ENCODE assay signal across 8 mouse cellular contexts in the genomic region with DNA sequence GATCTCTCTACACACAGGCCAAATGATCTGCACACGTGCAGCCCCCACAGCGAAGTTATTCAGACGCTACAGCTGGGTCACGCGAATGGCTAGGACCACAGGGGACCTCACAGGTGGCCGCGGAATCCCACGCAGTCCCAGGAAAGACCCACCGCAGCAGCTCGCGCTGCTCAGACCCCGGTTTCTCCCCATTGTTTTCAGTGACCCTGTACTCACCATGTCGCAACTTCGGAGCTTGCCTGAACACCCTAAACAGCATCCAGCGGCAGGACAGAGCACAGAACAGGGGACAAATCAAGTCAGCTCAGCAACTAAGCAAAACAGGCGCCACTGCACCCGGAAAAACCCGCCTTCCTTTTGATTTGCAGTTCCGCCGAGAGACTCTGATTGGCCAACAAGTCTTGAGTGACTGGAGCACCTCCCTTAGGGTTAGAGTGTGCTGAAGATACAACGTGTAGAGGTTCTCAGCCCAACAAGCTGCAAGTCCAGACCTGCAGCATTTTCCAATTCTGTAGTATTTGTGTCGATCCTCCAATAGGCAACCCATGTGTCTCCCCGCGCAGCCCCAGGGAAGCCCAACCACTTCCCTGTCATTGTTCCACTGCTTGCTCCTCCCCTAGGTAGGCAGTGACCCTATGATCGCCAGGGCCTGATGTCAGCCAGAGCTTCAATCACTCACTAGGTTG. TPM values are rescaled to one million over a fixed set of nuclear protein-coding genes. Genes with fewer than 3 reads are reported as not detected.
A peak's percentile ranks its signal among the peaks of the same experiment; 100 is the strongest.
DNase-seq lines count a peak whose midpoint lies in the region; ATAC-seq lines count a peak whose summit lies in the region.
"Not testable (repeated sequence)": the region's sequence is repeated elsewhere in the genome, so short reads cannot be mapped to it uniquely, and the experiment has no call there.

No protein-coding gene starts in this region.

- H3K27me3 ChIP-seq in hindbrain, embryonic 14.5 days (ENCODE audit: control insufficient read depth, insufficient read depth, low read length) = not testable (repeated sequence)

- peak; percentile 89 for DNase-seq in R1 (ENCODE audit: low read depth, low spot score)
- DNase-seq in cerebellum, postnatal 25 days = peak; percentile 28 to 43
- peak; percentile 8 to 15 for DNase-seq in frontal cortex, postnatal 25 days (ENCODE audit: low spot score in 2 of 2)
- peak; percentile 26 for DNase-seq in hindbrain, embryonic 14.5 days (ENCODE audit: low spot score)
- peak; percentile 24 to 27 for DNase-seq in layer of hippocampus, postnatal 25 days (ENCODE audit: extremely low spot score in 1 of 2, low spot score in 1 of 2)
- peak; percentile 42 for DNase-seq in lung, postnatal 14 days
- peak; percentile 55 for DNase-seq in ovary, postnatal 36 days (ENCODE audit: low spot score)
- DNase-seq in thymus, postnatal 36 days = peak; percentile 63 to 69

- not testable (repeated sequence) for H3K9me3 ChIP-seq in hindbrain, embryonic 14.5 days (ENCODE audit: control insufficient read depth, low read length)

- H3K9ac ChIP-seq in hindbrain, embryonic 14.5 days = peak overlapping the region; percentile 58

- ATAC-seq in hindbrain, embryonic 14.5 days (ENCODE audit: low FRiP score) = peak; percentile 93

- H3K4me3 ChIP-seq in hindbrain, embryonic 14.5 days (replicated peaks; ENCODE audit: low read length) = peak overlapping the region; percentile 50

- H3K4me1 ChIP-seq in hindbrain, embryonic 14.5 days (replicated peaks; ENCODE audit: control insufficient read depth, insufficient read depth, low read length) = not testable (repeated sequence)

- H3K27ac ChIP-seq in hindbrain, embryonic 14.5 days = not testable (repeated sequence)

- H3K36me3 ChIP-seq in hindbrain, embryonic 14.5 days (replicated peaks; ENCODE audit: control insufficient read depth, insufficient read depth) = not testable (repeated sequence)

- H3K4me2 ChIP-seq in hindbrain, embryonic 14.5 days (replicated peaks) = peak overlapping the region; percentile 73

- WGBS in hindbrain, embryonic 14.5 days = 5% methylated on average over 25 of the region's 25 CpGs

RNA-seq across cellular contexts. Expression of a gene that starts 44.4 kb away (rescaled TPM):
- 3.6 and 5.0 TPM in 2 replicates for polyA plus RNA-seq in hindbrain, embryonic 14.5 days (2014; fragmentation: Nextera tagmentation; extraction: Ambion mirVana)
- total RNA-seq in layer of hippocampus, postnatal 25 days (2021) = 1 to 10 TPM; 3.2 to 3.3 TPM

Comparison
In these comparisons a context has a peak if more than half of its experiments do, and no peak if none do; other contexts are left out.
1. DNase-seq: peak in every context shown above with its lines; median percentile 89 in R1; 66 in thymus, postnatal 36 days; 55 in ovary, postnatal 36 days; 42 in lung, postnatal 14 days; 36 in cerebellum, postnatal 25 days; 26 in hindbrain, embryonic 14.5 days; 26 in layer of hippocampus, postnatal 25 days; 12 in frontal cortex, postnatal 25 days.